Mouse (Mus musculus) inflammation-experienced regulatory T-cells, adult 6 months (primary cell): ENCODE measurements around the gene Tbx19. TPM values are rescaled to one million over a fixed set of nuclear protein-coding genes. Genes with fewer than 3 reads are reported as not detected.

Experiments used
- ATAC-seq: one replicate; pipeline ENCODE4 v1.8.0; 2017
- polyA plus RNA-seq, 3 experiments: library from polyadenylated mRNA; unstranded; fragments of 100-300 nt; shearing (Covaris generic); gene quantifications; one replicate each; pipeline ENCODE4 v1.2.1; 2017

The Tbx19 gene
- polyA plus RNA-seq, 3 experiments from 2014 or later, result not detected

- ATAC-seq, result no peak
Measured at GRCm38 (mm10) chr1:165183400-165183799, 22.8 kb upstream of the Tbx19 start.

GRCm38 (mm10) chr1:165179321-165179720 is 18.7 kb upstream of the Tbx19 start:
- ATAC-seq, result no peak

GRCm38 (mm10) chr1:165178075-165178474 is 17.5 kb upstream of the Tbx19 start:
- ATAC-seq, result no peak

DNA sequence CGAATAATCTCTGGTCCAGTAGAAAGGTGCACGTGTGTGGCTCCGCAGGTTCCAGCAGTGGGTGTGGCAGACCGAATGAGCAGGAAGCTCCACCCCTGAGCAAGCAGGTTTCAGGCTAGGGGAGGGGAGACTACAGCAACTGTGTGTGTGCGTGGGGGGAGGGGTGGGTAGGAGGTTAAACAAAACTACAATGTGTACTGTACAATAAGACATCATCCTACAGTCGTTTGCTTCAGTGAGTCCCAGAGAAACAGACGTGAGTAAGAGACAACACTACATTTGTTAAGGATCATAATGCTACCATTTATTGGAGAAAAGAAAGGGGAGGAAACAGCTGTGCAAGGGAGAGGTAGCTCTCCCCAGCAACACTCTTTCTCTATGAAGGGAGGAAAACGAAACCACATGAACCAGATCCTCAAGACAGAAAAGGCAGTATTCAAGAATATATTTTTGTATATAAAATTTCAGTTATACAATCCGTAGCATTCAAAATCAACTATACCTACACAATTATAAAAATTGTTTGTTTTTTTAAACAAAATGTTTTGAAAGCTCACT is 13.6 kb upstream of the Tbx19 start:
- peak; percentile 65 for ATAC-seq

- ATAC-seq, result no peak
Measured at GRCm38 (mm10) chr1:165171277-165171676, 10.7 kb upstream of the Tbx19 start.

DNA sequence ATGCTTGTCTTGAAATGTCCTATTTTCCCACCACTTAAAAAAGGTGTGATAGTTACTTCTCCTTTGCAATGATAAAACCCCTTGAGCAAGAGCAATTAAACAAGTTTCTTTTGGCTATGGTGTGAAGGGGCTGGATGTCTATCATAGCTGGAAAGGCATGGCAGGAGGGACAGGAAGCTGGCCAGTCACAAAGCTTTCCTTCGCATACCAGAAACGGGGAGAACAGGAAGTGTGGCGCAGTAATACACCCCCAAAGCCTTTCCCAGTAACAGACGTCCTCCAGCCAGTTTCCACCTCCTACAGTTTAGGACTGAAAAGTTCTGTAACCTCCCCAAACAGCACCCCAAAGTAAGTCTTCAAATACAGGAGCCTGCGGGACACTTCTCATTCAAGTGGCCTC is 9.6 kb upstream of the Tbx19 start:
- no peak for ATAC-seq

- no peak for ATAC-seq
Measured at GRCm38 (mm10) chr1:165169462-165169861, 8.9 kb upstream of the Tbx19 start.

DNA sequence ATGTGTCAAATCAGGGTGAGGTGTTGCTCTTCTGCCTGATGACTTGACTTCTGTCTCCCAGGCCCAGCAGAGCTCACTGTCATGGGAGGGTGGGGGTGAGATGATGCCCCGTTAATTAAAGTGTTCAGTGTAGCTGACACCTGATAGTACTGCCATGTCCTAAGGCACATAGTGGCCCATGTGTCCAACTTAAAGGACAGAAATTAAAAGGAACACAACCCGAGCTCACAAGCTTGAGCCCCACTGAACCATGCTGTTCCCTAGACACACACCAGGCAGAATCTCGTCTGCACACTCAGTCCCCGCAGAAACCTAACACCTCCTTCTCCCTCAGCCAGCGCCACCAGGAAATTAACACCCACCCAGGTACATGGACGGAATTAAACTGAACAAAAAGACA is 4.3 kb upstream of the Tbx19 start:
- ATAC-seq, result no peak

GRCm38 (mm10) chr1:165158841-165159240 is 1.7 kb downstream of the Tbx19 start:
- ATAC-seq, result no peak

DNA sequence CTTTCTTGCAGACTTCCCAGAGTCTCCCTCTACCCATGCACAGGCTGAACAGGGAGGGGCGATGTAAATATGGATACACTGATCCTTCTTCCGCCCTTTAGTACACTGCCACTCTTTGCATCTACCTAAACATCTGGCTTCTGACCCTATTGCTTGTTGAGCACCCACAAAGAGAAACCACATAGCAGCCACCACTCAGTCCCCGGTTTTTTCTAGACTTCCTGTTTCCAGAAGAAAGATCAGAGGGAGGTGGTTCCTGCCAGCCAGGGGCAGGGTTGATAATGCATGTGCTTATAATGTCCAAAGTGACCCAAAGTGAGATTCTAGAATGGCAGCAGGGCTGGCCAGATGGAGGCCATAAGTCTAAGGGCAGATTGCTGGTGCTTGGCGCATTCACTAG is 6.4 kb downstream of the Tbx19 start:
- no peak for ATAC-seq

DNA sequence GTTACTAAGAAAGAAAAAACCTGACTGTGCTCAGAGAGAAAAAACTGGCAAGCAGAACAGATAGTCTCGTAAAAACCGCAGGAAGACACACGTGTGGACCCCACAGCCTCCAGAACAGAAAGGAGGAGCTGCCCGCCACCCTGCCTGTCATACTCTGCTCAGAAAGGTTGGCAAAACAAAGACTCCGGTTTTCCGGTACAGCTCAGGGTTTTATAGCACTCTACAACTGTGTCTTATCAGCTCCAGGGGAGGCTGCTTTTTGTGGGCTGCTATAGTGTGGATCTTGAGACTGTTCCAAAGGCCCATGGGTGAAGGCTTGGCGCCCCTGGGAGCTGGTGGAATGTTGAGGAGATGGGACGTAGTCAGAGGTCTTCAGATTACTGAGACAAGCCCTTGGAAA is 9.4 kb downstream of the Tbx19 start:
- ATAC-seq, result no peak

- no peak for ATAC-seq
Measured at GRCm38 (mm10) chr1:165142343-165142916, 18.1 kb downstream of the Tbx19 start.

- no peak for ATAC-seq
Measured at GRCm38 (mm10) chr1:165140227-165140626, 20.3 kb downstream of the Tbx19 start.

- ATAC-seq, result no peak
Measured at GRCm38 (mm10) chr1:165133858-165134257, 26.7 kb downstream of the Tbx19 start.

DNA sequence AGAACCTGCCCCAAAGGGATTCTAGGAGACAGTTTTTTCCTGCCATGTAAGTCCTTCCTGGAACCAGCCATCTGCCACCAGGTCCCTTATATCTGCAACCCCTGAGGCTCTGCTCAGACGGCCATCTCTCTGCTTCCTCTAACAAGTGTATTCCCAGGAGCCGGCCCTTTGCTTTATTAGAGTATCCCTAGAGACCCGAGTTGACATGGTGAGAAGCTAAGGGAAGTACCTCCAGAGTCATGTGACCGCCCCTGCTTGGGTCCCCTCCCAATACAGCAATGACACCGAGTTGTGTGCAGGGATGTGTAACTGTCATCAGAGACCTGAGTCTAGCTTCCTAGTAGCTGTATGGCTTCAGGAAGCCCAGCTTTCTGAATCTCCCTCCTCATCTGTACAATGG is 27.3 kb downstream of the Tbx19 start:
- no peak for ATAC-seq

GRCm38 (mm10) chr1:165132187-165132877 is 28.2 kb downstream of the Tbx19 start:
- ATAC-seq, result peak; percentile 43

GRCm38 (mm10) chr1:165129573-165129972 is 31.0 kb downstream of the Tbx19 start:
- ATAC-seq, result no peak

GRCm38 (mm10) chr1:165121096-165121495 is 39.5 kb downstream of the Tbx19 start:
- no peak for ATAC-seq

DNA sequence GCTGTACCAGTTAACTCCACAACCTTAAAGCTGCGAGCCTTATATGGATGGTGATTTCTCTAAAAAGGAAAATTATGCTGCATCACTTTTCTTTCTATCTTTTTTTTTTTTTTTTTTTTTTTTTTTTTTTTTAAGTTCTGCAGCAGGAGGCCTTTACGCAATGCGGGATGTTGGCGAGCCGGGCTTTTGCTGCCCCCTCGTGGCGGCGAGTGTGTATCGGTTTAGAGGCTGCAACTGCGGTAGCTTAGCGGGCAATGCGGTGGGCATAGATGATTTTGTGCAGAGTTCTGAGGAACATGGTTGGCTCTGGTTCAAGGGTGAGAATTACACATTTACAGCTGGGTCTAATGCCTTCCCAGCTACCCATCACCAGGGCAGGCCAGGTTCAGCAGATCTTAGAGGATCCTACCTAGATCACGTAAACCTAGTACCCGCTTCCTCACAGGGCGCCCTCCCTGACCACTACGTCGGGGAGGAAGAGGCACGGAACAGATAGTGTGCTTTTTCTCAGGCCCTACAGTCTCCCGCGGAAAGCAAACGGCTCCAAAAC is 40.1 kb downstream of the Tbx19 start:
- ATAC-seq, result peak; percentile 95

DNA sequence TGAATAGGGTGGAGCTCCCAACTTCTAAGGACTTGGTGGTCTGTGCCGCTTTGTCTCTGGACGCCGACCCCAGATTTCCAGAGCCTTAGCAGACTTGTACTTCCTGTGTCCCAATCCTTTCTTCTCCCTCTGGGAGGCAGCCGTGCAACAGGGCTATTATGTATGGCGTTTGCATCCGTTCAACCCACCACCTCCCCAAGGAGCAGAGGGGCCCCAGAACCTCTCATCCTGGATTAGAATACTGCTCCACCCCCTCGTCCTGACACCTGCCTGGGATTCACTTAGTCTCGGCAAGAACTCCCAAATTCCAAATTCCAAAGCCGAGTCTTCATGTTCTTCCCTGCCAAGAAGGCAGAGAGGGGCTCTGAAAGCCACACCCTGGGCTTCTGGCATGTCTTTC is 40.8 kb downstream of the Tbx19 start:
- no peak for ATAC-seq

DNA sequence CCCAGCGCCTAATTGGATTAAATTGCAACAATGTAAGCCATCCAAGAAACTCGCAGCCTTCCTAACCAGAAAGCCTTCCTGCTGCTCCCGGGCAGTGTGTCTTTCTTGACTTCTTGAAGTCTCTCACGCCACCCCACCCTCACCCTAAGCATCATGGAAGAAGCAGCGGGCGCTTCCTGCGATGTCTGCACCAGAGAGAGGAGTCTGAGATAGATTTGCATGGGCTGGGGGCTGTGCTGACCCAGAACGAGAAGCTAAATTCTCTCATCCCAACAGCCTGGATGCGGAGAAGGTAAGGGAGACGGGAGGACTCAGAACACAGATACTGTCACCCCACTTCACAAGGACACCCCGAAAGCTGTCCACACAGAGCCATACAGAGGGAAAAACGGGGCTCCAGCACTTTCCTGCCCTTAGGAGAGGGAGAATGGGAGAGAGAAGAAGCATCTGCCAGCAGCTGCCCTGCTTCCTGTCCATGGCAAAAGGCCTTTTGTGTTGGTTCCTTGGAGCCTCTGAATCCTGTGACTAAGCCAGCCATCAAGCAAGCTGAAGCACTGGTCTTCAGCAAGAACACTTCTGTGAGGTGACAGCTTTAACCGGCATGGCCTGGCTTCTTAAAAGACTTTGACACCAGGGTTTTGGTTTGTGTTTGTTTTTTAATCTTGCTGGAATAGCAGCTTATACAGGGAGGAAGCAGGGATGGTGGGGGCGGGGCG is 41.4 kb downstream of the Tbx19 start:
- ATAC-seq, result no peak

GRCm38 (mm10) chr1:165114460-165115175 is 46.0 kb downstream of the Tbx19 start:
- ATAC-seq, result peak; percentile 35

DNA sequence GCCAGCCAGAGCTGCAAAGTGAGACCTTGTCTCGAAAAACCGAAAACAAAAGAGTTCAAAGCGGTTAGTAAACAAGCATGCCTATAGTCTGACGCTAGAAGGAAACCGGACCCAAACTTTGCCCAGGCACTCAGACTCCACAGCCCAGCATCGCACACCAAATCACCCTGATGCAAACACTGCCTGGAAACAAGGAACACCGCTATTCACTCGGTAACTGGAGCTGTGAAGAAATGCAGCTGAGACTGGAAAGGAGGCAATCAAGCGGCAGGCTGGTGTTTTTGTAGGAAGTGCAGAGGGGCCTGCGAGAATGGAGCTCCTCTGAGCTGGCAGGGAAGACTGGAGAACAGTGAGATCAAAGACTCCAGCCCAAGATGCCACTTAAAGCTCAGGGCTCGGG is 46.9 kb downstream of the Tbx19 start:
- no peak for ATAC-seq
